In genomic region chr13:113869212-113870205, GRCm38 (mm10) we compare ENCODE assay signal across 8 mouse cellular contexts.
DNase-seq lines count a peak whose midpoint lies in the region; ATAC-seq lines count a peak whose summit lies in the region.

No protein-coding gene starts in this region.

- peak; percentile 64 for DNase-seq in neural tube, embryonic 10.5 days (ENCODE audit: extremely low spot score, low spot score)
- peak; percentile 69 for DNase-seq in brain, adult 2 months (ENCODE audit: low read depth, low spot score)
- peak; percentile 47 for DNase-seq in forebrain, embryonic 10.5 days (ENCODE audit: extremely low spot score, low spot score)
- DNase-seq in heart, postnatal 14 days = peak; percentile 75 to 78
- peak; percentile 41 to 54 for DNase-seq in left cerebral cortex, postnatal 25 days (ENCODE audit: low spot score in 2 of 2)

- H3K9ac ChIP-seq in neural tube, embryonic 15.5 days (replicated peaks) = no peak overlapping the region
- no peak overlapping the region for H3K9ac ChIP-seq in stomach, embryonic 14.5 days (replicated peaks; ENCODE audit: low read depth, low read length)

- no peak overlapping the region for H3K27ac ChIP-seq in neural tube, embryonic 15.5 days (replicated peaks)
- H3K27ac ChIP-seq in forebrain, embryonic 10.5 days = no peak overlapping the region
- H3K27ac ChIP-seq in stomach, embryonic 14.5 days (ENCODE audit: low read length) = no peak overlapping the region

- no peaks in the 10 kb centered on the region for H3K27me3 ChIP-seq in neural tube, embryonic 15.5 days (replicated peaks)
- no peaks in the 10 kb centered on the region for H3K27me3 ChIP-seq in forebrain, embryonic 10.5 days (ENCODE audit: poor library complexity, severe bottlenecking)
- H3K27me3 ChIP-seq in stomach, embryonic 14.5 days (ENCODE audit: control insufficient read depth, insufficient read depth, low read length) = no peaks in the 10 kb centered on the region

- WGBS in neural tube, embryonic 15.5 days = 74% methylated on average over 20 of the region's 20 CpGs
- WGBS in forebrain, embryonic 10.5 days = 72% methylated on average over 20 of the region's 20 CpGs
- WGBS in stomach, embryonic 14.5 days = 69% methylated on average over 20 of the region's 20 CpGs

- ATAC-seq in neural tube, embryonic 15.5 days (ENCODE audit: low FRiP score) = no peak
- ATAC-seq in megakaryocyte-erythroid progenitor cell, adult 5-6 weeks (replicated peaks; ENCODE audit: low FRiP score, low TSS enrichment, poor library complexity, severe bottlenecking) = peak; percentile 63
- ATAC-seq in stomach, embryonic 14.5 days (ENCODE audit: insufficient number of reproducible peaks, insufficient read depth, low FRiP score, low read depth) = 0 out of 2 replicates have a peak, but pooled peaks have one; percentile 42

- H3K9me3 ChIP-seq in neural tube, embryonic 15.5 days (replicated peaks) = no peaks in the 10 kb centered on the region
- peaks cover 4% of the 10 kb centered on the region; the same call in 1 of the 2 replicates for H3K9me3 ChIP-seq in forebrain, embryonic 10.5 days
- H3K9me3 ChIP-seq in stomach, embryonic 14.5 days (ENCODE audit: control insufficient read depth, low read depth, low read length) = no peaks in the 10 kb centered on the region

- H3K4me2 ChIP-seq in neural tube, embryonic 15.5 days = no peak overlapping the region
- H3K4me2 ChIP-seq in stomach, embryonic 14.5 days (replicated peaks; ENCODE audit: low read depth, low read length) = no peak overlapping the region

- H3K4me1 ChIP-seq in neural tube, embryonic 15.5 days = 0 out of 2 replicates have a peak, but pooled peaks cover 2% of the 10 kb centered on the region
- peaks cover 26% of the 10 kb centered on the region for H3K4me1 ChIP-seq in forebrain, embryonic 10.5 days
- H3K4me1 ChIP-seq in stomach, embryonic 14.5 days (ENCODE audit: control insufficient read depth, insufficient read depth, low read length) = no peaks in the 10 kb centered on the region

- H3K4me3 ChIP-seq in neural tube, embryonic 15.5 days (replicated peaks) = no peak overlapping the region
- no peak overlapping the region for H3K4me3 ChIP-seq in forebrain, embryonic 10.5 days
- H3K4me3 ChIP-seq in stomach, embryonic 14.5 days (ENCODE audit: low read depth, low read length) = no peak overlapping the region

- intact Hi-C loops in heart, postnatal 14 days (cut with DNase I) = loop anchor here (5.0 to 10.0 kb wide), 4 partner anchors 295 to 885 kb away; no protein-coding TSS in a partner anchor
- intact Hi-C loops in left cerebral cortex, postnatal 25 days (cut with DNase I) = loop anchor here (2.0 to 10.0 kb wide), 5 partner anchors 232 to 1095 kb away; no protein-coding TSS in a partner anchor

- no peaks in the 10 kb centered on the region for H3K36me3 ChIP-seq in neural tube, embryonic 15.5 days
- H3K36me3 ChIP-seq in forebrain, embryonic 10.5 days (replicated peaks) = peaks cover 8% of the 10 kb centered on the region; the same call in 1 of the 2 replicates
- H3K36me3 ChIP-seq in stomach, embryonic 14.5 days (ENCODE audit: control insufficient read depth, insufficient read depth, low read length) = no peaks in the 10 kb centered on the region
